Mouse (Mus musculus) neural tube, embryonic 11.5 days (tissue): ENCODE measurements around the gene Aicda. TPM values are rescaled to one million over a fixed set of nuclear protein-coding genes. Genes with fewer than 3 reads are reported as not detected.

ENCODE experiments used
- ATAC-seq: fragments of 200-750 bp; cut with Nextera tagmentation; 2 replicates; pipeline ENCODE4 v1.8.0; 2017; ENCODE audit warnings: moderate number of reproducible peaks, mild to moderate bottlenecking, moderate TSS enrichment, moderate library complexity; ENCODE audit not compliant: insufficient read depth, low FRiP score, low TSS enrichment
- DNase-seq: peaks from one replicate; pipeline ENCODE4 v3.0.0-alpha.2; 2015; ENCODE audit warnings: low spot score
- H3K27ac ChIP-seq: fragments of 300-500 bp; sonication (generic); 2 replicates; pipeline ENCODE4 v1.5.1; 2014; ENCODE audit warnings: low read depth, mild to moderate bottlenecking, low read length
- H3K27me3 ChIP-seq: fragments of 300-500 bp; sonication (generic); 2 replicates; pipeline ENCODE4 v1.6.1; 2014; ENCODE audit warnings: mild to moderate bottlenecking, low read length, mixed read lengths; ENCODE audit not compliant: control insufficient read depth, insufficient read depth
- H3K36me3 ChIP-seq: fragments of 300-500 bp; sonication (generic); 2 replicates; pipeline ENCODE4 v1.6.1; 2014; ENCODE audit warnings: mild to moderate bottlenecking, low read length, moderate library complexity, mixed read lengths; ENCODE audit not compliant: control insufficient read depth, insufficient read depth
- H3K4me1 ChIP-seq: fragments of 300-500 bp; sonication (generic); 2 replicates; pipeline ENCODE4 v1.6.1; 2014; ENCODE audit warnings: low read length, mixed read lengths; ENCODE audit not compliant: control insufficient read depth, insufficient read depth
- H3K4me2 ChIP-seq: fragments of 300-500 bp; sonication (generic); 2 replicates; pipeline ENCODE4 v1.6.1; 2014; ENCODE audit warnings: low read depth, mild to moderate bottlenecking, moderate library complexity
- H3K4me3 ChIP-seq: fragments of 300-500 bp; sonication (generic); 2 replicates; pipeline ENCODE4 v1.5.1; 2014; ENCODE audit warnings: low read depth, low read length
- H3K9ac ChIP-seq: fragments of 300-500 bp; sonication (generic); 2 replicates; pipeline ENCODE4 v1.6.1; 2014; ENCODE audit warnings: mild to moderate bottlenecking, low read length
- H3K9me3 ChIP-seq: fragments of 300-500 bp; sonication (generic); 2 replicates; pipeline ENCODE4 v1.6.1; 2016; ENCODE audit warnings: low read length; ENCODE audit not compliant: control insufficient read depth
- WGBS: fragments of 180-500 bp; shearing (Covaris S2); extraction: QIAGEN DNeasy Blood & Tissue Kit; methylation state at CpG from one replicate; pipeline ENCODE4 v1.1.7; 2014; 5-methylcytosine and 5-hydroxymethylcytosine counted together
- polyA plus RNA-seq: library from polyadenylated mRNA; unstranded; fragments of >200 nt; fragmentation: Nextera tagmentation; extraction: Ambion mirVana; gene quantifications from 2 replicates; pipeline ENCODE4 v1.2.1, GENCODE M21; 2014

Aicda gene
- polyA plus RNA-seq, 1 experiment from 2014 or later = not detected

DNA sequence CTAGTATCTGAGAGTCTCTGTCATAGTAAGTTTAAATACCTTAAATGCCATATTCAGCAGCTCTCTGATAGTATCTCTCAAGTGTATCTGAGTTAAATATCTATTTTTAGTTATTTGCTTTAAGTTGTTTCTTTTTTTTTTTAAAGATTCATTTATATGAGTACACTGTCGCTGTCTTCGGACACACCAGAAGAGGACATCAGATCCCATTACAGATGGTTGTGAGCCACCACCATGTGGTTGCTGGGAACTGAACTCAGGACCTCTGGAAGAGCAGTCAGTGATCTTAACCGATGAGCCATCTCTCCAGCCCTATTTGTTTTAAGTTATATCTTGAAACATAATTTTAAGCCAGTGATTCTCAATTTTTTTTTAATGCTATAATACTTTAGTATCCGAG, 47.4 kb downstream of the Aicda start:
- WGBS = 93% methylated on average over 4 of the region's 4 CpGs
- Histone ChIP-seq H3K27me3 (no peaks in the 10 kb centered on the region), H3K4me1 (no peaks in the 10 kb centered on the region), H3K4me2 (no peak overlapping the region), H3K36me3 (no peaks in the 10 kb centered on the region), H3K4me3 (no peak overlapping the region), H3K9me3 (no peaks in the 10 kb centered on the region), H3K27ac (no peak overlapping the region), H3K9ac (no peak overlapping the region)
- no peak for ATAC-seq
- no peak for DNase-seq

DNA sequence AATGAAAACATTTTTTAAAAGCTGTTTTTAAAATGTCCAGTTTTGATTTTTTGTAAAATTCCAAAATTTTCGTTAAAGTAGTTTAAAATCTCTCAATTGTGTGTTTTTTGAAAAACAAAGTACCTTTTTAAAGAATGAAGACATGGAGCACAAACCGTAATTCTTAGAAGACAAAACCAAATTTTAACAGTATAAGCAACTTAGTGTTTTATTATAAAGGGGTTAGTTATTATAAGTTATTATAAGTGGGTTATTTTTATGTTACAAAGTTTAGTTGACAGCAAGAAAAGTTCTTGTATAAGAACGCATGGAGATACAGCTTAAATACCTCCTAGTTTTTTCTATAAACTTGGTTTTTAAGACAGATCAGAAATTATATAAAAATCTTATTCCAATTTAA, 48.0 kb downstream of the Aicda start:
- H3K4me1 ChIP-seq = no peaks in the 10 kb centered on the region
- H3K27ac ChIP-seq = no peak overlapping the region
- 93% methylated on average over 3 of the region's 3 CpGs for WGBS
- no peaks in the 10 kb centered on the region for H3K9me3 ChIP-seq
- no peak overlapping the region; the same call in 1 of the 2 replicates for H3K4me3 ChIP-seq
- ATAC-seq = no peak
- DNase-seq = no peak
- H3K9ac ChIP-seq = no peak overlapping the region
- H3K4me2 ChIP-seq = peak overlapping the region; percentile 60; the same call in 1 of the 2 replicates
- H3K36me3 ChIP-seq = no peaks in the 10 kb centered on the region
- no peaks in the 10 kb centered on the region for H3K27me3 ChIP-seq

DNA sequence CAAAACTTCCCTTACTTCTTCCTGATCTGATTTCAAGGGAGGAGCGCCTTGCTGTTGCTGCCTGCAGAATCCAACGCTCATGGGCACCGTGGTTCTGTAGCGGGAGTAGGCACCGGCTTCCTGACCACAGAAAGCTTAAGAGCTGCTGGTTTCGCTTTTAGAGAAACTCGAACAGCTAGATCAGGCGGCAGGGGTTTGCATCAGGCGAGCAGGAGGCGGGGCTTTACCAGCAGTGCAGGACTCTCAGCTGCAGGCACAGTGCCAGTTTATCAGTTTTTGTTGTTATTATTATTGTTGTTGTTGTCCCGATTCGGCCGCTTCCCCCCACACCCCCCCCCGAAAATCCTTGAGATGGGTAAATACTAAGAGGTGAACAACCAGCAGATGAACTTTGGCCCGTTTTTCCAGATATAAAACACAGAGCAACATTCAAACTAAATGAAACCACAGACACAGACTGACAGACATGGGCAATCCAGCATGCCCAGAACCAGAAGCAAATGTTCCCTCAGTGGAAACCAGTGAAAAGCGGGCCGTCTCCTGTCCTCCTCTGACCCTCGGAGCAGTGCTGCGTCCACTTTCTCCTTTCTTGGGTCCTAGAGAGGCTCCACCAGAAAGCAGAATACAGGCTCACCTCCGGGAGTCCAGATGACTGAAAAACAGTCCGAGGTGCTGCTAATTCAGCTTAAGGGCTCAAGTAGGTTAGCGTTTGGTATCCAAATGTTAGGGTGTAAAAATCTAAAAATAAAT, 48.8 kb downstream of the Aicda start, which contains the start of gene Apobec1:
Gene Apobec1, minus strand, starts transcription at position 203 of the 750 bp plus-strand sequence.
- Histone ChIP-seq H3K27me3 (no peaks in the 10 kb centered on the region), H3K4me2 (peak within 1 kb of the TSS; percentile 60), H3K9me3 (no peaks in the 10 kb centered on the region), H3K36me3 (no peaks in the 10 kb centered on the region), H3K27ac (no peak within 1 kb of the TSS), H3K9ac (peak within 1 kb of the TSS; percentile 61), H3K4me1 (no peaks in the 10 kb centered on the region), H3K4me3 (peak within 1 kb of the TSS; percentile 28)
- 8% methylated on average over 22 of the region's 22 CpGs for WGBS
- DNase-seq (peak; percentile 61), ATAC-seq (peak; percentile 65; the same call in 1 of the 2 replicates)

- Histone ChIP-seq H3K27me3 (no peaks in the 10 kb centered on the region), H3K4me1 (no peaks in the 10 kb centered on the region), H3K9me3 (no peaks in the 10 kb centered on the region), H3K4me3 (no peak overlapping the region), H3K9ac (no peak overlapping the region), H3K4me2 (no peak overlapping the region), H3K36me3 (no peaks in the 10 kb centered on the region), H3K27ac (no peak overlapping the region)
- ATAC-seq = no peak
- no peak for DNase-seq
- 58% methylated on average over 1 of the region's 1 CpGs for WGBS
Observed at GRCm38 (mm10) chr6:122602992-122603322, 49.4 kb downstream of the Aicda start.

GRCm38 (mm10) chr6:122604260-122604659, 50.7 kb downstream of the Aicda start:
- Histone ChIP-seq H3K9me3 (no peaks in the 10 kb centered on the region), H3K4me3 (no peak overlapping the region), H3K27me3 (no peaks in the 10 kb centered on the region), H3K27ac (no peak overlapping the region), H3K4me1 (no peaks in the 10 kb centered on the region), H3K9ac (no peak overlapping the region), H3K4me2 (no peak overlapping the region), H3K36me3 (no peaks in the 10 kb centered on the region)
- DNase-seq = no peak
- ATAC-seq = no peak

- Histone ChIP-seq H3K4me3 (no peak overlapping the region), H3K4me1 (no peaks in the 10 kb centered on the region), H3K36me3 (no peaks in the 10 kb centered on the region), H3K9me3 (no peaks in the 10 kb centered on the region), H3K4me2 (no peak overlapping the region), H3K9ac (no peak overlapping the region), H3K27ac (no peak overlapping the region), H3K27me3 (no peaks in the 10 kb centered on the region)
- DNase-seq (no peak), ATAC-seq (no peak)
- 90% methylated on average over 8 of the region's 8 CpGs for WGBS
Observed at GRCm38 (mm10) chr6:122605483-122605882, 51.9 kb downstream of the Aicda start.

- H3K27me3 ChIP-seq = no peaks in the 10 kb centered on the region
- H3K27ac ChIP-seq = no peak overlapping the region
- ATAC-seq (no peak), DNase-seq (no peak)
- no peaks in the 10 kb centered on the region for H3K9me3 ChIP-seq
- no peaks in the 10 kb centered on the region for H3K4me1 ChIP-seq
- no peak overlapping the region for H3K4me3 ChIP-seq
- no peak overlapping the region for H3K4me2 ChIP-seq
- no peaks in the 10 kb centered on the region for H3K36me3 ChIP-seq
- H3K9ac ChIP-seq = no peak overlapping the region
- WGBS = 94% methylated on average over 11 of the region's 11 CpGs
Observed at GRCm38 (mm10) chr6:122606661-122607060, 53.1 kb downstream of the Aicda start.

- Histone ChIP-seq H3K4me1 (no peaks in the 10 kb centered on the region), H3K4me2 (no peak overlapping the region), H3K4me3 (no peak overlapping the region), H3K36me3 (no peaks in the 10 kb centered on the region), H3K9me3 (no peaks in the 10 kb centered on the region), H3K27ac (no peak overlapping the region), H3K27me3 (no peaks in the 10 kb centered on the region), H3K9ac (no peak overlapping the region)
- ATAC-seq = no peak
- DNase-seq = no peak
- WGBS = 94% methylated on average over 12 of the region's 12 CpGs
Observed at GRCm38 (mm10) chr6:122607700-122608099, 54.1 kb downstream of the Aicda start.
